Comparison of ENCODE assay signal across 8 mouse cellular contexts in the genomic region with DNA sequence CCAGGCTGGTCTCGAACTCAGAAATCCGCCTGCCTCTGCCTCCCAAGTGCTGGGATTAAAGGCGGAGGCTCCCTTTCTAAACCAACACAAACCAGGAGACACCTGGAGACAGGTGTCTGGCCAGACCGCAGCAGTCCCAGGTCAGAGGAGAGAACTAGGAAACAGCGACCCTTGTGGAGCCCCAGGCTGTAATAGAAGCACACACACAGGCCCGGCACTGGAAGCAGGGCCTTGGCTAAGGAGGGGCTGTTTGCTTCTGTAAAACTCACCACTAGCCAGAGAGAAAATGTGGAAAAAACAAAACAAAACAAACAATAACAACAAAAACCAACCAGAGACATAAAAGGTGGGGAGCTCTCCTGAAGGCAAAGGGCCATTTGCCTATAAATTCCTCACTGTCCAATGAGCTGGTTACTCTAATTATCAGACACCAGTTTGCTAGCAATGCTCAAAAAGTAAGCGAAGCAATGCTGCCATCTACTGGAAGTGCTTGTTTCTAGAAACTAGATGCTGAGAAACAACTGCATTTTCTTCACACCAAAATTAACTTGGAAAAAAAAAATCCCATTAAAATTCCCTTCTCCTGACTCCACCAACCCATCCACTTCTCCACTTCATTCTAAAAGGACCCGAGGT.
DNase-seq lines count a peak whose midpoint lies in the region; ATAC-seq and TF ChIP-seq lines count a peak whose summit lies in the region.

No protein-coding gene starts in this region.

- peak; percentile 30 to 55 for DNase-seq in spleen, adult 2 months (ENCODE audit: low read depth in 1 of 2, low spot score in 2 of 2)
- no peak for DNase-seq in spleen, adult 12 weeks (ENCODE audit: low spot score)
- peak; percentile 39 to 70 for DNase-seq in adrenal gland, postnatal 36 days
- peak; percentile 88 for DNase-seq in embryonic facial prominence, embryonic 14.5 days (ENCODE audit: low spot score)
- DNase-seq in hindlimb bud, embryonic 11.5 days (ENCODE audit: extremely low spot score, low read depth, low spot score) = peak; percentile 86
- DNase-seq in left cerebral cortex, adult 11 months (ENCODE audit: low spot score) = peak; percentile 59
- peak; percentile 68 for DNase-seq in thymus, postnatal 0 days (ENCODE audit: low spot score)

- H3K36me3 ChIP-seq in spleen, adult 2 months (ENCODE audit: control insufficient read depth, insufficient read depth, low read length) = no peaks in the 10 kb centered on the region
- H3K36me3 ChIP-seq in embryonic facial prominence, embryonic 14.5 days (ENCODE audit: control insufficient read depth, insufficient read depth, low read length) = no peaks in the 10 kb centered on the region
- no peaks in the 10 kb centered on the region for H3K36me3 ChIP-seq in midbrain, embryonic 12.5 days

- H3K4me2 ChIP-seq in embryonic facial prominence, embryonic 14.5 days (ENCODE audit: low read depth, low read length) = no peak overlapping the region
- H3K4me2 ChIP-seq in midbrain, embryonic 12.5 days (replicated peaks) = no peak overlapping the region

- 64% methylated on average over 8 of the region's 8 CpGs for WGBS in spleen, adult 2 months
- 51% methylated on average over 8 of the region's 8 CpGs for WGBS in embryonic facial prominence, embryonic 14.5 days
- WGBS in midbrain, embryonic 12.5 days = 57% methylated on average over 8 of the region's 8 CpGs

- no peak overlapping the region for H3K9ac ChIP-seq in embryonic facial prominence, embryonic 14.5 days (ENCODE audit: low read depth, low read length)
- H3K9ac ChIP-seq in midbrain, embryonic 12.5 days (replicated peaks) = no peak overlapping the region

- H3K4me3 ChIP-seq in spleen, adult 2 months (ENCODE audit: extremely low read depth, insufficient read depth, insufficient read length) = no peak overlapping the region
- no peak overlapping the region for H3K4me3 ChIP-seq in embryonic facial prominence, embryonic 14.5 days (ENCODE audit: low read depth, low read length)
- no peak overlapping the region for H3K4me3 ChIP-seq in midbrain, embryonic 12.5 days

- no peak for TF ChIP-seq POLR2A in spleen, adult 2 months (IDR thresholded peaks at IDR 0.05; ENCODE audit: low read depth, low read length)

- H3K27me3 ChIP-seq in spleen, adult 2 months (ENCODE audit: control insufficient read depth, insufficient read depth, low read length) = no peaks in the 10 kb centered on the region
- no peaks in the 10 kb centered on the region for H3K27me3 ChIP-seq in embryonic facial prominence, embryonic 14.5 days (replicated peaks; ENCODE audit: control insufficient read depth, insufficient read depth, low read length)
- no peaks in the 10 kb centered on the region for H3K27me3 ChIP-seq in midbrain, embryonic 12.5 days

- H3K9me3 ChIP-seq in embryonic facial prominence, embryonic 14.5 days (ENCODE audit: control insufficient read depth, low read length) = no peaks in the 10 kb centered on the region
- H3K9me3 ChIP-seq in midbrain, embryonic 12.5 days = no peaks in the 10 kb centered on the region

- TF ChIP-seq CTCF in spleen, adult 2 months (IDR thresholded peaks at IDR 0.05; ENCODE audit: extremely low read depth, insufficient read depth, insufficient read length, insufficient replicate concordance) = peak; percentile 12; the same call in 1 of the 2 replicates

- no peak; the same call in 1 of the 2 replicates for ATAC-seq in embryonic facial prominence, embryonic 14.5 days (ENCODE audit: low read depth)
- peak; percentile 58; the same call in 1 of the 2 replicates for ATAC-seq in midbrain, embryonic 12.5 days (ENCODE audit: low FRiP score, low read depth)

- H3K4me1 ChIP-seq in spleen, adult 2 months (ENCODE audit: control insufficient read depth, insufficient read depth, insufficient read length) = no peaks in the 10 kb centered on the region
- H3K4me1 ChIP-seq in embryonic facial prominence, embryonic 14.5 days (ENCODE audit: control insufficient read depth, insufficient read depth, low read length) = no peaks in the 10 kb centered on the region
- no peaks in the 10 kb centered on the region for H3K4me1 ChIP-seq in midbrain, embryonic 12.5 days

- no peak overlapping the region for H3K27ac ChIP-seq in spleen, adult 2 months (ENCODE audit: insufficient read depth, low read length)
- H3K27ac ChIP-seq in embryonic facial prominence, embryonic 14.5 days (replicated peaks; ENCODE audit: low read depth, low read length) = no peak overlapping the region
- no peak overlapping the region for H3K27ac ChIP-seq in midbrain, embryonic 12.5 days (replicated peaks)
